Mouse (Mus musculus): ENCODE results near the gene Fnip2. TPM values are rescaled to one million over a fixed set of nuclear protein-coding genes. Genes with fewer than 3 reads are reported as not detected.
A peak's percentile ranks its signal among the peaks of the same experiment; 100 is the strongest.

Fnip2 gene
- polyA plus RNA-seq, 1 experiment from 2014 or later, result 6.4 TPM

DNA sequence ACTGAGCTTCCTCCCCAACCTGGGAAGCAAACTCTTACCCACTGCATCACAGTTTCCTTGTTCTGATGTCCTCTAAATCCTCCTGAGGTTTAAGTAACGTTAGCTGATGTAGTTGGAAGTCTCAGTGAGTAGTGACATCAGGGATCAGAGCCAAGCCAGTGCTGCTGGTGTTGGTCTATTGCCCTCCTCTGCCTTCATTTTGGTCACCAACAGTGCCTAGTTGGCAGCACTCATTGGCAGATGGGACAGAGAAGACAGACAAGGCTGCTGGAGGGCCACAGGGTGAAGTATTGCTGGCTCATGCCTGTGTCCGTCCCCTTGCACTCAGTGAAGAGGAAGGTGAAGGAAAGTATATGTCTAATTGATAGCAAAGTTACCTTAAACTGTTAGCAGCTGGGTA lies 91.6 kb downstream of the Fnip2 start:
- H3K9me3 ChIP-seq (ENCODE audit: low read depth, low read length), result no peaks in the 10 kb centered on the region
- H3K27me3 ChIP-seq (ENCODE audit: insufficient read depth, low read length), result no peaks in the 10 kb centered on the region
- 83% methylated on average over 2 of the region's 2 CpGs for WGBS
- no peak overlapping the region for H3K27ac ChIP-seq (ENCODE audit: low read depth)
- no peak for DNase-seq
- no peak overlapping the region for H3K9ac ChIP-seq
- H3K4me2 ChIP-seq, result no peak overlapping the region
- H3K4me3 ChIP-seq (ENCODE audit: low read depth, low read length), result no peak overlapping the region
- no peak for ATAC-seq (ENCODE audit: insufficient read depth)
- no peaks in the 10 kb centered on the region for H3K4me1 ChIP-seq (ENCODE audit: insufficient read depth)
- TF ChIP-seq CTCF (IDR thresholded peaks at IDR 0.05; ENCODE audit: low read depth), result no peak
- peaks cover 43% of the 10 kb centered on the region for H3K36me3 ChIP-seq (ENCODE audit: insufficient read depth)

DNA sequence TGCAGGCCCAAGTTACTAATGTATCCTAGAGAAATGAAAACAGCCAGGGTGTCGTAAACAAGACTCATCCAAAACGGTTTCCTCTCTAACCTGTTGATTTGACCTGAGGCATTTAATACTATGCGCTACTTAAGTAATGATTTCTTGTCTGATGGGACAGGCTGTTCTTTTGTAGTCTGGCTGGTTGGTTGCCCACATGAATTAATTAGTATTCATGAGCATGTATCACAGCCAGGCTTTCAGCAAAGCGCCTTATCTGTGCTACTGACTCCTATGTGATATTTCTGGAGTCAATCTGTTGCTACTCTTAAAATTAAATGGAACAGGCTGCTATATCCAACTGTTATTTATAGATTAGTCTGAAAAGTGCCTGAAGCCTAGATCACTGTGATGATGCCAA lies 92.7 kb downstream of the Fnip2 start:
- DNase-seq (no peak), ATAC-seq (ENCODE audit: insufficient read depth) (no peak)
- Histone ChIP-seq H3K4me1 (ENCODE audit: insufficient read depth) (no peaks in the 10 kb centered on the region), H3K36me3 (ENCODE audit: insufficient read depth) (peaks cover 33% of the 10 kb centered on the region), H3K27me3 (ENCODE audit: insufficient read depth, low read length) (no peaks in the 10 kb centered on the region), H3K9ac (no peak overlapping the region), H3K4me2 (no peak overlapping the region), H3K4me3 (ENCODE audit: low read depth, low read length) (no peak overlapping the region), H3K27ac (ENCODE audit: low read depth) (no peak overlapping the region), H3K9me3 (ENCODE audit: low read depth, low read length) (no peaks in the 10 kb centered on the region)
- 77% methylated on average over 4 of the region's 4 CpGs for WGBS
- no peak for TF ChIP-seq CTCF (IDR thresholded peaks at IDR 0.05; ENCODE audit: low read depth)

DNA sequence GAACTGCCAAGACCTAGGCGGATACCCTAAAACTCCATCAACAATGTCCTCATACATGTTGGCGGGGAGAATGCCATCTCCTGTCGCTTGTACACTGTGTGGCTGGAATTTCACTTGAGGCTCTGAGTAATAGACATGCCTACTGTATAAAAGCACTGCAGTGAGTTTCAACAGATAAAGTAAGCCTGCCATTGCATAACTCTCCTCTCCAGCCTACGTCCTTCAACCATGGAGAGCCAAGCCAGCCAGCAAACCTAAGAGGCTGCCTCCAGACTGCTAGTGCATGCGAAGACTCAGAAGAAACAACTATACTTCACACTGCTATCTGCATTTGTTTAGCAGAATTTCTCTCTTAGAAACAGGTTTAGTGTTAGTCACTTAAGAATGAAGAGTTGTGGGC lies 95.2 kb downstream of the Fnip2 start:
- no peak for DNase-seq
- H3K36me3 ChIP-seq (ENCODE audit: insufficient read depth), result peaks cover 24% of the 10 kb centered on the region; the same call in 1 of the 2 replicates
- H3K27me3 ChIP-seq (ENCODE audit: insufficient read depth, low read length), result no peaks in the 10 kb centered on the region
- no peak for ATAC-seq (ENCODE audit: insufficient read depth)
- 95% methylated on average over 5 of the region's 5 CpGs for WGBS
- no peaks in the 10 kb centered on the region for H3K4me1 ChIP-seq (ENCODE audit: insufficient read depth)
- no peak for TF ChIP-seq CTCF (IDR thresholded peaks at IDR 0.05; ENCODE audit: low read depth)
- no peaks in the 10 kb centered on the region for H3K9me3 ChIP-seq (ENCODE audit: low read depth, low read length)
- H3K9ac ChIP-seq, result no peak overlapping the region
- no peak overlapping the region for H3K4me3 ChIP-seq (ENCODE audit: low read depth, low read length)
- no peak overlapping the region for H3K27ac ChIP-seq (ENCODE audit: low read depth)
- no peak overlapping the region for H3K4me2 ChIP-seq

DNA sequence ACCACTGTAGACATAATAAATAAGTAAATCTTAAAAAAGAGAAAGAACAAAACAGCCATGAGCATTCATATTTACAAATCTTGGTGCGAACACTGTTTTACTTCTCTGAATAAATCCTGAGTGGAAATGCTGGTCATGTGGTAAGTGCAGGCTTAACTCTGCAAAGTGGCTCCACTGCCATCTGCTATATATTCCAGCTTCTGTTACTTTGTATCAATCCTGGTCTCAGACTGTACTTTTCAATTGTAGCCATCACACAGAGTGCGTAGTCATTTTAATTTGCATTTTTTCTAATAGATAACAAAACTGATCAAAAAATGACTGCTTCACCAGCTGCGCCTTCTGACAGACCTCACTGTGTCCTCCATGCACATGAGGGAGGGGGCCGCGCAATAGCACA lies 98.2 kb downstream of the Fnip2 start:
- Histone ChIP-seq H3K4me1 (ENCODE audit: insufficient read depth) (no peaks in the 10 kb centered on the region), H3K9me3 (ENCODE audit: low read depth, low read length) (no peaks in the 10 kb centered on the region), H3K27ac (ENCODE audit: low read depth) (no peak overlapping the region), H3K4me2 (no peak overlapping the region), H3K9ac (no peak overlapping the region), H3K27me3 (ENCODE audit: insufficient read depth, low read length) (no peaks in the 10 kb centered on the region), H3K36me3 (ENCODE audit: insufficient read depth) (peaks cover 23% of the 10 kb centered on the region; the same call in 1 of the 2 replicates), H3K4me3 (ENCODE audit: low read depth, low read length) (no peak overlapping the region)
- 95% methylated on average over 5 of the region's 5 CpGs for WGBS
- ATAC-seq (ENCODE audit: insufficient read depth), result no peak
- TF ChIP-seq CTCF (IDR thresholded peaks at IDR 0.05; ENCODE audit: low read depth), result no peak
- no peak for DNase-seq

DNA sequence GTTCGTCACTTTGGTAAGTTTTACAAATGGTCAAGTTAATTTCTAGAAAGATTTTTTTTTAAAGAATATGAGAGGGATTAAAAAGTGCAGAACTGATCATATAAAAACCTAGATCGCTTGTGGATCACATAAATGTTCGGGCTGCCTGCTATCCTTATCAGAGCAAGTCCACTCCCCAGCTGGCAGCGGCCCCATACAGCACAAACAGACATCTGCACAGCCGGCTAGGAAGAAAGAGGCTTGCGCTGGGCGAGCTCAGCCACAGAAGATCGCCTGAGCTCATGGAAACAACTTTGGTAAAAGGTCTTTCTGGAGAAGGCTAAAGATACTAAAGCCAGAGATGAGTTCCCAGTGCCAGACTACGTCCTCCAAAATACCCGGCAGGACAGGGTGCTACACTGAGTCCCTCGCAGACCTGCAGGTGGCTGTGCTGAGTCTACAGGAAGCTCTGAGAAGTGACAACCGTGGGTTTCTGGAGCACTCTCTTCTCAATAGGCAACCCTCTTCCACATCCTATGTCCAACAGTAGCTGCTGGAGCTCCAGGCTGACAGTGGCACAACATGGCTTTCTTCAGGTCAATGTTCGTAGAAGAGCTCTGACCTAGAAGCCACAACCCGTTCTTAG lies 108.8 kb downstream of the Fnip2 start:
- Histone ChIP-seq H3K27ac (ENCODE audit: low read depth) (no peak overlapping the region), H3K36me3 (ENCODE audit: insufficient read depth) (peaks cover 24% of the 10 kb centered on the region), H3K27me3 (ENCODE audit: insufficient read depth, low read length) (no peaks in the 10 kb centered on the region), H3K9me3 (ENCODE audit: low read depth, low read length) (no peaks in the 10 kb centered on the region), H3K4me2 (no peak overlapping the region), H3K4me3 (ENCODE audit: low read depth, low read length) (no peak overlapping the region), H3K4me1 (ENCODE audit: insufficient read depth) (no peaks in the 10 kb centered on the region), H3K9ac (no peak overlapping the region)
- ATAC-seq (ENCODE audit: insufficient read depth) (no peak), DNase-seq (peak; percentile 52)
- 77% methylated on average over 14 of the region's 14 CpGs for WGBS
- TF ChIP-seq CTCF (IDR thresholded peaks at IDR 0.05; ENCODE audit: low read depth), result no peak

DNA sequence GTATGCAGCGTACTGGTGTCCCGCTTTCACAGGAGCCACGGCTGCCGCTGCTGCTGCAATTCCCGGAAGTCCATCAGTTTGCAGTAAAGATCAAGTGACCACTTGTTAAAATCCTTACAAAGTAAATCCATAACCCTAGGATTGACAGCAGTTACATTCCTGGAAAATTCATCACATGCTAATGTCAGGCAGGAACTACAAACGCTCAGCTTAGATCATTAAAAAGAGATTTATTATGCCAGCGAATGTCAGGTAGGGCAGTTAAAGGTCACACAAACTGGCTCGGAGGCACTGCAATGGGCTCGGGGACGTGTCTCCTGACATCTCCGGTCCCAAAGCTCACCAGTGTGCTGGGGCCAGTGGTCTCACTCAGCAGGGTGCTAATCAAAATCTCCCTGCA lies 111.8 kb downstream of the Fnip2 start:
- H3K4me3 ChIP-seq (ENCODE audit: low read depth, low read length), result no peak overlapping the region
- H3K27ac ChIP-seq (ENCODE audit: low read depth), result no peak overlapping the region
- no peak overlapping the region for H3K4me2 ChIP-seq
- no peaks in the 10 kb centered on the region for H3K27me3 ChIP-seq (ENCODE audit: insufficient read depth, low read length)
- peaks cover 17% of the 10 kb centered on the region for H3K36me3 ChIP-seq (ENCODE audit: insufficient read depth)
- H3K9ac ChIP-seq, result no peak overlapping the region
- ATAC-seq (ENCODE audit: insufficient read depth), result no peak
- TF ChIP-seq CTCF (IDR thresholded peaks at IDR 0.05; ENCODE audit: low read depth), result no peak
- H3K9me3 ChIP-seq (ENCODE audit: low read depth, low read length), result no peaks in the 10 kb centered on the region
- DNase-seq, result no peak
- WGBS, result 36% methylated on average over 11 of the region's 11 CpGs
- H3K4me1 ChIP-seq (ENCODE audit: insufficient read depth), result no peaks in the 10 kb centered on the region

DNA sequence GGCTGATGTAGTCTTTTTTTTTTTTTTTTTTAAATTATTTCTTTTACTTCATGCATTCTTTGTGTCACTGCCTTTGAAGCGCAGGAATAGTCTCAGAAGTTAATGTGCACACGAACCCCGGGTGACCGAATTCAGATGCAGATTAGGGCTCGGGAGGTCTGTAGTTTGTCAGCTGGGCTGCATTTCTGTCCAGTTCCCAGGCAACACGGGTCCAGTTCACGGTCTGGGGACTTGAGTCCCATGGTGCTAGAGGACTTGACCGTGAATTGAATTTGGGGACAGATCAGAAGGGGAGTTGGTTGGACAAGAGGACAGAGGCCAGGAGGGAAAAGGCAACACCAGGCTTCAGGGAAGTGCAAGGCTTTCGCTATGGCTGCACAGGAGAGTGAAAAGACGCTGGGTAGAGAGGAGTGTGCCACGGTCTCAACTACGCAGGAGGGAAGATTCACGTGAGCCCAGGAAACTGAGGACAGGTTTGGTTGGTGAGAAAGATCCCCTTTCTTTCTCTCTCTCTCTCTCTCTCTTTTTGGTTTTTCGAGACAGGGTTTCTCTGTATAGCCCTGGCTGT lies 114.8 kb downstream of the Fnip2 start:
- Histone ChIP-seq H3K4me1 (ENCODE audit: insufficient read depth) (no peaks in the 10 kb centered on the region), H3K27ac (ENCODE audit: low read depth) (no peak overlapping the region), H3K27me3 (ENCODE audit: insufficient read depth, low read length) (no peaks in the 10 kb centered on the region), H3K36me3 (ENCODE audit: insufficient read depth) (no peaks in the 10 kb centered on the region), H3K4me2 (no peak overlapping the region), H3K4me3 (ENCODE audit: low read depth, low read length) (no peak overlapping the region), H3K9ac (no peak overlapping the region), H3K9me3 (ENCODE audit: low read depth, low read length) (no peaks in the 10 kb centered on the region)
- TF ChIP-seq CTCF (IDR thresholded peaks at IDR 0.05; ENCODE audit: low read depth), result no peak
- ATAC-seq (ENCODE audit: insufficient read depth) (no peak), DNase-seq (no peak)
- 84% methylated on average over 13 of the region's 14 CpGs for WGBS
